ENCODE assay signal across 23 mouse cellular contexts in the genomic region with DNA sequence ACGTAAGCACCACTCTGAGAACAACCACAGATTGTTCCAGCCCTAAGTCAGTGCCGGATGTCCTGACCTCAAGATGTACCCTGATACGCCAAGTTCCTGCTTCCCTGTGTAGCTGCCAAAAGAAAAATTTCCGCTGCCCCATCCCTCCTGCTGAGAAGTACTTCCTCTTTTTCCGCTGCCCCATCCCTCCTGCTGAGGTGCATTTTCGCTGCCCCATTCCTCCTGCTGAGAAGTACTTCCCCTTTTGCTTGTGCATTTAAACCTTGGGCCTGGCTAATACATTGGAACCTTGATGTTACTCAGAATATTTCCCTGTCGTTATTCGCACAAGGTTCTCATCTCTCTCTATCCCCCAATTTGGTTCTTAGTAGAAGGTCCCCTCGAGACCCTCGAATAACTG. TPM values are rescaled to one million over a fixed set of nuclear protein-coding genes. Genes with fewer than 3 reads are reported as not detected.
DNase-seq lines count a peak whose midpoint lies in the region; TF ChIP-seq lines count a peak whose summit lies in the region.
"Not testable (repeated sequence)": the region's sequence is repeated elsewhere in the genome, so short reads cannot be mapped to it uniquely, and the experiment has no call there.
"Had no signal": no experiment of that assay in that cellular context is flagged by ENCODE, and none has a peak within 500 bp of the region (broad histone marks: within the 10 kb centered on the region; RNA-seq: fewer than 3 reads in every experiment).

No protein-coding gene starts in this region.

- not testable (repeated sequence) for H3K36me3 ChIP-seq in ES-Bruce4 (ENCODE audit: control insufficient read depth, insufficient read depth, low read length, poor library complexity, severe bottlenecking); ES-E14 (ENCODE audit: control insufficient read depth, insufficient read depth, low read length, poor library complexity, severe bottlenecking); MEL (ENCODE audit: control insufficient read depth in 1 of 2, insufficient read depth in 2 of 2, low read length in 2 of 2)

- H3K4me1 ChIP-seq in ES-Bruce4 (ENCODE audit: control insufficient read depth, insufficient read depth, low read length); ES-E14 (ENCODE audit: control insufficient read depth in 2 of 2, insufficient read depth in 2 of 2, low read length in 2 of 2, poor library complexity in 1 of 2); MEL (ENCODE audit: control insufficient read depth in 1 of 2, insufficient read depth in 2 of 2, low read length in 2 of 2): not testable (repeated sequence)

- in situ Hi-C loops in ES-E14 (cut with MboI; ENCODE audit: low sequenced_read_pairs in 2 of 2, unreplicated experiment in 2 of 2) = not testable (repeated sequence)

- not testable (repeated sequence) for H3K27me3 ChIP-seq in ES-Bruce4 (ENCODE audit: control insufficient read depth, insufficient read depth, low read length, poor library complexity, severe bottlenecking); MEL (ENCODE audit: control insufficient read depth in 1 of 2, insufficient read depth in 2 of 2, low read length in 2 of 2)

- not testable (repeated sequence) for H3K9me3 ChIP-seq in ES-Bruce4 (replicated peaks; ENCODE audit: control insufficient read depth, insufficient read depth, low read length, poor library complexity, severe bottlenecking); ES-E14 (ENCODE audit: control insufficient read depth, insufficient read depth, low read depth, low read length); MEL (replicated peaks; ENCODE audit: insufficient read depth, low read length)

- TF ChIP-seq EP300 in ES-Bruce4 (IDR thresholded peaks at IDR 0.05; ENCODE audit: insufficient read depth, low read depth, low read length) = 0 out of 2 replicates have a peak, but pooled peaks have one; percentile 11
- TF ChIP-seq EP300 in MEL (IDR thresholded peaks at IDR 0.05; ENCODE audit: low read depth in 1 of 2, low read length in 2 of 2) = not testable (repeated sequence)

- TF ChIP-seq RAD21 in MEL (IDR thresholded peaks at IDR 0.05; ENCODE audit: low read depth, low read length) = not testable (repeated sequence)

- TF ChIP-seq POLR2A in ES-Bruce4 (IDR thresholded peaks at IDR 0.05; ENCODE audit: insufficient read depth, low read length); MEL (IDR thresholded peaks at IDR 0.05; ENCODE audit: control insufficient read depth in 1 of 2, insufficient read depth in 1 of 2, low read depth in 1 of 2, low read length in 2 of 2, poor library complexity in 1 of 2): not testable (repeated sequence)

- H3K9ac ChIP-seq in ES-Bruce4 (ENCODE audit: low read depth, poor library complexity, severe bottlenecking); ES-E14 (ENCODE audit: insufficient read depth, low read depth, low read length, poor library complexity, severe bottlenecking); MEL (ENCODE audit: control insufficient read depth, low read depth, low read length, poor library complexity, severe bottlenecking): not testable (repeated sequence)

- DNase-seq in 416B (ENCODE audit: low read depth) (peak; percentile 1), ES-CJ7 (ENCODE audit: low read depth, low spot score) (peak; percentile 76), MEL (ENCODE audit: low read depth, low spot score) (peak; percentile 27), R1 (ENCODE audit: low read depth, low spot score) (peak; percentile 88), ZHBTc4 (ENCODE audit: low read depth, low spot score) (peak; percentile 63)
- DNase-seq in ES-E14 (ENCODE audit: low read depth, low spot score) = not testable (repeated sequence)

- H3K27ac ChIP-seq in ES-Bruce4 (ENCODE audit: insufficient read depth, low read length) (peak overlapping the region; percentile 11; the same call in 1 of the 2 replicates), ES-E14 (ENCODE audit: insufficient read depth, low read depth, low read length, poor library complexity, severe bottlenecking) (peak overlapping the region; percentile 62; the same call in 1 of the 2 replicates)
- H3K27ac ChIP-seq in MEL (ENCODE audit: control insufficient read depth, low read depth, low read length) = not testable (repeated sequence)

- H3K79me2 ChIP-seq in MEL (ENCODE audit: control insufficient read depth, insufficient read depth, low read length, poor library complexity) = not testable (repeated sequence)

- not testable (repeated sequence) for TF ChIP-seq CTCF in ES-Bruce4 (IDR thresholded peaks at IDR 0.05; ENCODE audit: low read depth, low read length); MEL (IDR thresholded peaks at IDR 0.05 in 2 of 3, conservative IDR thresholded peaks at IDR 0.05 in 1 of 3; ENCODE audit: control insufficient read depth in 1 of 3, insufficient read depth in 1 of 3, low read depth in 2 of 3, low read length in 3 of 3, poor library complexity in 1 of 3, severe bottlenecking in 1 of 3)

- H3K4me3 ChIP-seq in ES-Bruce4 (ENCODE audit: low read depth, low read length); ES-E14 (ENCODE audit: insufficient read depth in 1 of 2, low read depth in 1 of 2, low read length in 2 of 2, poor library complexity in 1 of 2, severe bottlenecking in 1 of 2); MEL (ENCODE audit: control insufficient read depth in 1 of 2, insufficient read depth in 1 of 2, low read depth in 2 of 2, low read length in 2 of 2): not testable (repeated sequence)

RNA-seq across cellular contexts. Expression of gene Esp8, which starts 36.3 kb away (rescaled TPM):
- polyA plus RNA-seq in ES-Bruce4 (2011; ENCODE audit: insufficient read depth, insufficient read length, low read depth, missing spikeins) = not detected in 2 replicates
- not detected in 2 replicates for total RNA-seq in ES-E14 (2012; rRNA removed)
- total RNA-seq in MEL (2012; rRNA removed) = not detected in 2 replicates
- not detected for polyA plus RNA-seq in MEL (2012; ENCODE audit: insufficient read depth in 1 of 2, insufficient read length in 2 of 2, low read depth in 1 of 2, low replicate concordance in 2 of 2, missing spikeins in 1 of 2)
- total RNA-seq: adrenal gland, adult 18-20 months; adrenal gland, adult 2 months; adrenal gland, adult 8-10 months; adrenal gland, postnatal 10 days; adrenal gland, postnatal 14 days; adrenal gland, postnatal 25 days; adrenal gland, postnatal 36 days; adrenal gland, postnatal 4 days; CH12.LX; G1E had no signal
- polyA plus RNA-seq: activated CD4-positive, CD25-positive, alpha-beta regulatory T cell, adult 4 months; adrenal gland, adult 2 months; brain, embryonic 14.5 days; C2C12; CD4-positive, CD25-positive, alpha-beta regulatory T cell, adult 4 months; cerebellum, adult 2 months; G1E; Patski had no signal
